Mouse (Mus musculus): ENCODE results near the gene Haus6. TPM values are rescaled to one million over a fixed set of nuclear protein-coding genes. Genes with fewer than 3 reads are reported as not detected.
"Not testable (repeated sequence)": the region's sequence is repeated elsewhere in the genome, so short reads cannot be mapped to it uniquely, and the experiment has no call there.

Gene Haus6
- polyA plus RNA-seq (2015; fragmentation: Nextera tagmentation; extraction: Ambion mirVana) = 19.3 and 20.7 TPM in 2 replicates

- peak; percentile 100 for ATAC-seq (replicated peaks; ENCODE audit: low FRiP score)
- Histone ChIP-seq H3K4me3 (replicated peaks) (peak within 1 kb of the TSS; percentile 94), H3K9me3 (replicated peaks) (no peaks in the 10 kb centered on the region), H3K4me2 (peak within 1 kb of the TSS; percentile 70), H3K36me3 (peaks cover 12% of the 10 kb centered on the region), H3K9ac (peak within 1 kb of the TSS; percentile 88), H3K4me1 (peaks cover 8% of the 10 kb centered on the region), H3K27ac (peak within 1 kb of the TSS; percentile 85), H3K27me3 (no peaks in the 10 kb centered on the region)
- WGBS = under 1% methylated on average over 59 of the region's 59 CpGs
Measured at GRCm38 (mm10) chr4:86611524-86612288, at the start of gene Haus6. Haus6 (minus strand) TSS chr4:86612055.

GRCm38 (mm10) chr4:86657176-86657575 is 45.3 kb upstream of the Haus6 start:
- H3K36me3 ChIP-seq = peaks cover 63% of the 10 kb centered on the region
- H3K27ac ChIP-seq = no peak overlapping the region
- H3K9ac ChIP-seq = no peak overlapping the region
- no peaks in the 10 kb centered on the region for H3K4me1 ChIP-seq
- H3K4me2 ChIP-seq = no peak overlapping the region
- no peak overlapping the region for H3K4me3 ChIP-seq (replicated peaks)
- no peaks in the 10 kb centered on the region for H3K9me3 ChIP-seq (replicated peaks)
- no peak for ATAC-seq (replicated peaks; ENCODE audit: low FRiP score)
- WGBS = 96% methylated on average over 12 of the region's 12 CpGs
- no peaks in the 10 kb centered on the region for H3K27me3 ChIP-seq

- not testable (repeated sequence) for H3K27me3 ChIP-seq; ATAC-seq (replicated peaks; ENCODE audit: low FRiP score); H3K4me1 ChIP-seq; H3K4me3 ChIP-seq (replicated peaks); H3K9ac ChIP-seq; H3K4me2 ChIP-seq; H3K27ac ChIP-seq; H3K9me3 ChIP-seq (replicated peaks)
- 91% methylated on average over 8 of the region's 8 CpGs for WGBS
- peaks cover 56% of the 10 kb centered on the region for H3K36me3 ChIP-seq
Measured at GRCm38 (mm10) chr4:86656410-86656809, 44.6 kb upstream of the Haus6 start.

- Histone ChIP-seq H3K4me3 (replicated peaks) (no peak overlapping the region), H3K4me2 (no peak overlapping the region), H3K27me3 (no peaks in the 10 kb centered on the region), H3K4me1 (no peaks in the 10 kb centered on the region), H3K9me3 (replicated peaks) (no peaks in the 10 kb centered on the region), H3K27ac (no peak overlapping the region), H3K9ac (no peak overlapping the region), H3K36me3 (peaks cover 12% of the 10 kb centered on the region)
- no peak for ATAC-seq (replicated peaks; ENCODE audit: low FRiP score)
- WGBS = 72% methylated on average over 10 of the region's 10 CpGs
Measured at GRCm38 (mm10) chr4:86651686-86652384, 40.0 kb upstream of the Haus6 start.

GRCm38 (mm10) chr4:86648394-86648793 is 36.5 kb upstream of the Haus6 start:
- H3K27ac ChIP-seq; H3K27me3 ChIP-seq; H3K9ac ChIP-seq; H3K4me2 ChIP-seq; ATAC-seq (replicated peaks; ENCODE audit: low FRiP score); H3K36me3 ChIP-seq; H3K4me1 ChIP-seq; H3K4me3 ChIP-seq (replicated peaks); H3K9me3 ChIP-seq (replicated peaks): not testable (repeated sequence)
- WGBS = 88% methylated on average over 11 of the region's 13 CpGs

GRCm38 (mm10) chr4:86637561-86637960 is 25.7 kb upstream of the Haus6 start:
- not testable (repeated sequence) for ATAC-seq (replicated peaks; ENCODE audit: low FRiP score); H3K27me3 ChIP-seq; H3K36me3 ChIP-seq; H3K4me1 ChIP-seq; H3K9ac ChIP-seq; H3K4me3 ChIP-seq (replicated peaks); H3K9me3 ChIP-seq (replicated peaks); H3K4me2 ChIP-seq; H3K27ac ChIP-seq
- WGBS = 93% methylated on average over 9 of the region's 9 CpGs

- not testable (repeated sequence) for H3K9ac ChIP-seq; H3K4me1 ChIP-seq; H3K4me3 ChIP-seq (replicated peaks); H3K27ac ChIP-seq; H3K36me3 ChIP-seq; H3K9me3 ChIP-seq (replicated peaks); H3K27me3 ChIP-seq; H3K4me2 ChIP-seq
- peak; percentile 88 for ATAC-seq (replicated peaks; ENCODE audit: low FRiP score)
Measured at GRCm38 (mm10) chr4:86634873-86635272, 23.0 kb upstream of the Haus6 start.

GRCm38 (mm10) chr4:86634312-86634711 is 22.5 kb upstream of the Haus6 start:
- H3K4me2 ChIP-seq; H3K4me1 ChIP-seq; H3K4me3 ChIP-seq (replicated peaks); H3K27me3 ChIP-seq; H3K27ac ChIP-seq; H3K9me3 ChIP-seq (replicated peaks); ATAC-seq (replicated peaks; ENCODE audit: low FRiP score); H3K9ac ChIP-seq; H3K36me3 ChIP-seq: not testable (repeated sequence)

- WGBS = 63% methylated on average over 5 of the region's 5 CpGs
- not testable (repeated sequence) for H3K36me3 ChIP-seq; H3K4me2 ChIP-seq; H3K9me3 ChIP-seq (replicated peaks); H3K9ac ChIP-seq; H3K4me1 ChIP-seq; H3K27ac ChIP-seq; H3K4me3 ChIP-seq (replicated peaks); H3K27me3 ChIP-seq
- 0 out of 2 replicates have a peak, but pooled peaks have one; percentile 58 for ATAC-seq (replicated peaks; ENCODE audit: low FRiP score)
Measured at GRCm38 (mm10) chr4:86632556-86632955, 20.7 kb upstream of the Haus6 start.

- 20% methylated on average over 4 of the region's 4 CpGs for WGBS
- Histone ChIP-seq H3K36me3 (no peaks in the 10 kb centered on the region), H3K27me3 (no peaks in the 10 kb centered on the region), H3K9me3 (replicated peaks) (no peaks in the 10 kb centered on the region), H3K4me3 (replicated peaks) (no peak overlapping the region), H3K9ac (no peak overlapping the region), H3K4me2 (no peak overlapping the region), H3K4me1 (no peaks in the 10 kb centered on the region), H3K27ac (no peak overlapping the region)
- ATAC-seq (replicated peaks; ENCODE audit: low FRiP score) = no peak
Measured at GRCm38 (mm10) chr4:86631831-86632230, 20.0 kb upstream of the Haus6 start.

GRCm38 (mm10) chr4:86626496-86626895 is 14.6 kb upstream of the Haus6 start:
- not testable (repeated sequence) for H3K4me3 ChIP-seq (replicated peaks); ATAC-seq (replicated peaks; ENCODE audit: low FRiP score)

GRCm38 (mm10) chr4:86625463-86625862 is 13.6 kb upstream of the Haus6 start:
- Histone ChIP-seq H3K27me3 (no peaks in the 10 kb centered on the region), H3K4me3 (replicated peaks) (no peak overlapping the region), H3K4me1 (no peaks in the 10 kb centered on the region), H3K9me3 (replicated peaks) (no peaks in the 10 kb centered on the region), H3K4me2 (no peak overlapping the region), H3K36me3 (no peaks in the 10 kb centered on the region), H3K27ac (no peak overlapping the region), H3K9ac (no peak overlapping the region)
- ATAC-seq (replicated peaks; ENCODE audit: low FRiP score) = no peak
- 75% methylated on average over 5 of the region's 5 CpGs for WGBS

More at GRCm38 (mm10) chr4:86626496-86626895, 14.6 kb upstream of the Haus6 start:
- H3K9me3 ChIP-seq (replicated peaks); H3K27ac ChIP-seq; H3K27me3 ChIP-seq; H3K9ac ChIP-seq; H3K4me2 ChIP-seq; H3K4me1 ChIP-seq; H3K36me3 ChIP-seq: not testable (repeated sequence)
- WGBS = 88% methylated on average over 7 of the region's 7 CpGs
